Mouse (Mus musculus): ENCODE results near the gene Gmcl1.

DNA sequence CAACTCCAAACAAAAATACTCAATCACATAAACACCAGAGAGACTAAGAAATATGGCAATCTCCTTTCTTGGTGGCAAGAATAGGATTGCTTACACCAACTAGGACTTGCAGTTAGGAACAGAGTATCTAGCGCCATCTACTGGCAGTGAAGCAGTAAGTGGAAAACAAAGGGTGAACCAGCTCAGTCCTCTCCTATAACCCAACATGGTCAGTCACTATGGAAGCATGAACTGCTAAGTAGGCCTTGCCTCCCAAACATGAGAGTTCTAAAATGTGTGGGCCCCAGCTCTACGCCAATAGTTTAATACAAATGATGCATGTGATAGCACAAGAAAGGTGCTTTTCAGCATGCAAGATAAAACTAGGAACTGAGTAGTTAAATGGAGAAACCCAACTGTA, 62.3 kb downstream of the Gmcl1 start:
- TF ChIP-seq GATA1 (IDR thresholded peaks at IDR 0.05; ENCODE audit: low read length) (no peak), TAL1 (IDR thresholded peaks at IDR 0.05; ENCODE audit: low read length) (no peak)

Data from erythroblast, embryonic 14.5 days (primary cell).